Mouse (Mus musculus) lung, embryonic 15.5 days (tissue): Measurements from ENCODE around the gene Xxylt1. TPM values are rescaled to one million over a fixed set of nuclear protein-coding genes. Genes with fewer than 3 reads are reported as not detected.

Experiments
- ATAC-seq: fragments of 200-750 bp; cut with Nextera tagmentation; 2 replicates; pipeline ENCODE4 v1.8.0; 2017; ENCODE audit warnings: moderate number of reproducible peaks, borderline replicate concordance; ENCODE audit not compliant: low FRiP score, low TSS enrichment; ENCODE audit errors: extremely low read depth
- H3K27ac ChIP-seq: fragments of 300-500 bp; sonication (generic); 2 replicates; pipeline ENCODE4 v1.5.1; 2015; ENCODE audit warnings: moderate library complexity, mild to moderate bottlenecking, inconsistent platforms
- H3K27me3 ChIP-seq: fragments of 300-500 bp; sonication (generic); 2 replicates; pipeline ENCODE4 v1.6.1; 2015; ENCODE audit warnings: inconsistent platforms
- H3K36me3 ChIP-seq: fragments of 300-500 bp; sonication (generic); 2 replicates; pipeline ENCODE4 v1.6.1; 2015; ENCODE audit warnings: inconsistent platforms
- H3K4me1 ChIP-seq: fragments of 300-500 bp; sonication (generic); 2 replicates; pipeline ENCODE4 v1.6.1; 2015; ENCODE audit warnings: inconsistent platforms
- H3K4me2 ChIP-seq: fragments of 300-500 bp; sonication (generic); 2 replicates; pipeline ENCODE4 v1.6.1; 2015; ENCODE audit warnings: inconsistent platforms, mild to moderate bottlenecking, moderate library complexity
- H3K4me3 ChIP-seq: fragments of 300-500 bp; sonication (generic); 2 replicates; pipeline ENCODE4 v1.5.1; 2015; ENCODE audit warnings: mild to moderate bottlenecking, inconsistent platforms
- H3K9ac ChIP-seq: fragments of 300-500 bp; sonication (generic); 2 replicates; pipeline ENCODE4 v1.6.1; 2015; ENCODE audit warnings: inconsistent platforms
- H3K9me3 ChIP-seq: fragments of 300-500 bp; sonication (generic); 2 replicates; pipeline ENCODE4 v1.6.1; 2016; ENCODE audit warnings: inconsistent platforms
- WGBS: fragments of 180-500 bp; shearing (Covaris S2); methylation state at CpG from one replicate; pipeline ENCODE4 v1.1.7; 2015; 5-methylcytosine and 5-hydroxymethylcytosine counted together
- polyA plus RNA-seq: library from polyadenylated mRNA; unstranded; fragments of >200 nt; fragmentation: Nextera tagmentation; extraction: Ambion mirVana; gene quantifications from 2 replicates; pipeline ENCODE4 v1.2.1, GENCODE M21; 2015

The Xxylt1 gene
- polyA plus RNA-seq, 1 experiment from 2014 or later: 17.2 TPM

GRCm38 (mm10) chr16:30966684-30967083, 114.5 kb downstream of the Xxylt1 start:
- no peak overlapping the region for H3K27ac ChIP-seq
- no peak overlapping the region for H3K4me3 ChIP-seq
- peaks cover 44% of the 10 kb centered on the region for H3K4me1 ChIP-seq
- H3K9ac ChIP-seq: no peak overlapping the region
- H3K27me3 ChIP-seq: no peaks in the 10 kb centered on the region
- no peaks in the 10 kb centered on the region for H3K36me3 ChIP-seq
- WGBS: 30% methylated on average over 5 of the region's 5 CpGs
- ATAC-seq: no peak
- no peaks in the 10 kb centered on the region for H3K9me3 ChIP-seq
- H3K4me2 ChIP-seq: no peak overlapping the region

- Histone ChIP-seq H3K36me3 (no peaks in the 10 kb centered on the region), H3K9ac (no peak overlapping the region)
- ATAC-seq: no peak
Measured at GRCm38 (mm10) chr16:30964891-30965290, 116.3 kb downstream of the Xxylt1 start.

GRCm38 (mm10) chr16:30964411-30964810, 116.8 kb downstream of the Xxylt1 start:
- Histone ChIP-seq H3K9ac (no peak overlapping the region), H3K4me2 (no peak overlapping the region), H3K9me3 (no peaks in the 10 kb centered on the region), H3K27ac (0 out of 2 replicates have a peak overlapping the region, but pooled peaks have one; percentile 27), H3K36me3 (no peaks in the 10 kb centered on the region), H3K4me3 (no peak overlapping the region), H3K4me1 (peaks cover 28% of the 10 kb centered on the region), H3K27me3 (no peaks in the 10 kb centered on the region)
- WGBS: 48% methylated on average over 6 of the region's 6 CpGs
- ATAC-seq: no peak

More at GRCm38 (mm10) chr16:30964891-30965290, 116.3 kb downstream of the Xxylt1 start:
- WGBS: 46% methylated on average over 7 of the region's 7 CpGs
- no peaks in the 10 kb centered on the region for H3K9me3 ChIP-seq
- H3K4me3 ChIP-seq: no peak overlapping the region
- no peak overlapping the region for H3K4me2 ChIP-seq
- no peaks in the 10 kb centered on the region for H3K27me3 ChIP-seq
- H3K27ac ChIP-seq: 0 out of 2 replicates have a peak overlapping the region, but pooled peaks have one; percentile 27
- H3K4me1 ChIP-seq: peaks cover 33% of the 10 kb centered on the region

- Histone ChIP-seq H3K9me3 (no peaks in the 10 kb centered on the region), H3K27ac (no peak overlapping the region), H3K36me3 (no peaks in the 10 kb centered on the region), H3K4me1 (peaks cover 20% of the 10 kb centered on the region), H3K27me3 (no peaks in the 10 kb centered on the region), H3K4me3 (no peak overlapping the region), H3K9ac (no peak overlapping the region), H3K4me2 (no peak overlapping the region)
- 91% methylated on average over 8 of the region's 8 CpGs for WGBS
- ATAC-seq: no peak
Measured at GRCm38 (mm10) chr16:30962515-30962914, 118.7 kb downstream of the Xxylt1 start.

GRCm38 (mm10) chr16:30961176-30961575, 120.1 kb downstream of the Xxylt1 start:
- H3K4me1 ChIP-seq: peaks cover 14% of the 10 kb centered on the region
- WGBS: 86% methylated on average over 8 of the region's 8 CpGs
- no peak overlapping the region for H3K9ac ChIP-seq
- no peaks in the 10 kb centered on the region for H3K36me3 ChIP-seq
- no peak overlapping the region for H3K4me3 ChIP-seq
- no peaks in the 10 kb centered on the region for H3K27me3 ChIP-seq
- no peak overlapping the region for H3K27ac ChIP-seq
- ATAC-seq: no peak
- no peaks in the 10 kb centered on the region for H3K9me3 ChIP-seq
- H3K4me2 ChIP-seq: no peak overlapping the region

GRCm38 (mm10) chr16:30960266-30960665, 121.0 kb downstream of the Xxylt1 start:
- Histone ChIP-seq H3K4me2 (no peak overlapping the region), H3K4me3 (no peak overlapping the region), H3K27ac (no peak overlapping the region), H3K36me3 (no peaks in the 10 kb centered on the region), H3K9ac (no peak overlapping the region), H3K4me1 (peaks cover 12% of the 10 kb centered on the region), H3K9me3 (no peaks in the 10 kb centered on the region), H3K27me3 (no peaks in the 10 kb centered on the region)
- 92% methylated on average over 4 of the region's 4 CpGs for WGBS
- no peak for ATAC-seq

- Histone ChIP-seq H3K9me3 (no peaks in the 10 kb centered on the region), H3K4me2 (no peak overlapping the region), H3K4me1 (peaks cover 6% of the 10 kb centered on the region), H3K9ac (no peak overlapping the region), H3K4me3 (no peak overlapping the region), H3K36me3 (no peaks in the 10 kb centered on the region), H3K27ac (no peak overlapping the region), H3K27me3 (no peaks in the 10 kb centered on the region)
- ATAC-seq: no peak
- WGBS: 79% methylated on average over 12 of the region's 12 CpGs
Measured at GRCm38 (mm10) chr16:30959692-30960091, 121.5 kb downstream of the Xxylt1 start.

GRCm38 (mm10) chr16:30956141-30956540, 125.1 kb downstream of the Xxylt1 start:
- H3K27me3 ChIP-seq: no peaks in the 10 kb centered on the region
- no peak overlapping the region for H3K4me2 ChIP-seq
- H3K4me3 ChIP-seq: no peak overlapping the region
- WGBS: 80% methylated on average over 8 of the region's 8 CpGs
- H3K27ac ChIP-seq: no peak overlapping the region
- H3K4me1 ChIP-seq: no peaks in the 10 kb centered on the region
- no peak for ATAC-seq
- H3K9ac ChIP-seq: no peak overlapping the region
- no peaks in the 10 kb centered on the region for H3K9me3 ChIP-seq
- no peaks in the 10 kb centered on the region for H3K36me3 ChIP-seq

- Histone ChIP-seq H3K9me3 (no peaks in the 10 kb centered on the region), H3K36me3 (no peaks in the 10 kb centered on the region), H3K4me1 (0 out of 2 replicates have a peak, but pooled peaks cover 9% of the 10 kb centered on the region), H3K27me3 (no peaks in the 10 kb centered on the region), H3K27ac (no peak overlapping the region), H3K4me3 (no peak overlapping the region), H3K9ac (no peak overlapping the region), H3K4me2 (no peak overlapping the region)
- WGBS: 56% methylated on average over 1 of the region's 1 CpGs
- ATAC-seq: no peak
Measured at GRCm38 (mm10) chr16:30948636-30949035, 132.6 kb downstream of the Xxylt1 start.

- Histone ChIP-seq H3K9ac (no peak overlapping the region), H3K4me1 (0 out of 2 replicates have a peak, but pooled peaks cover 10% of the 10 kb centered on the region), H3K4me3 (no peak overlapping the region), H3K9me3 (no peaks in the 10 kb centered on the region), H3K27ac (no peak overlapping the region), H3K36me3 (no peaks in the 10 kb centered on the region), H3K4me2 (no peak overlapping the region), H3K27me3 (no peaks in the 10 kb centered on the region)
- ATAC-seq: no peak
- WGBS: 81% methylated on average over 4 of the region's 4 CpGs
Measured at GRCm38 (mm10) chr16:30948216-30948615, 133.0 kb downstream of the Xxylt1 start.

- Histone ChIP-seq H3K36me3 (no peaks in the 10 kb centered on the region), H3K27me3 (no peaks in the 10 kb centered on the region), H3K4me3 (no peak overlapping the region), H3K9me3 (no peaks in the 10 kb centered on the region), H3K4me2 (no peak overlapping the region), H3K9ac (no peak overlapping the region), H3K4me1 (peaks cover 17% of the 10 kb centered on the region; the same call in 1 of the 2 replicates), H3K27ac (peak overlapping the region; percentile 15; the same call in 1 of the 2 replicates)
- ATAC-seq: no peak
- WGBS: 58% methylated on average over 8 of the region's 8 CpGs
Measured at GRCm38 (mm10) chr16:30944886-30945285, 136.3 kb downstream of the Xxylt1 start.

- peaks cover 21% of the 10 kb centered on the region; the same call in 1 of the 2 replicates for H3K4me1 ChIP-seq
Measured at GRCm38 (mm10) chr16:30943919-30944318, 137.3 kb downstream of the Xxylt1 start.

GRCm38 (mm10) chr16:30940699-30941098, 140.5 kb downstream of the Xxylt1 start:
- 79% methylated on average over 2 of the region's 2 CpGs for WGBS
- Histone ChIP-seq H3K36me3 (no peaks in the 10 kb centered on the region), H3K4me2 (no peak overlapping the region), H3K9me3 (no peaks in the 10 kb centered on the region), H3K4me3 (no peak overlapping the region), H3K4me1 (peaks cover 21% of the 10 kb centered on the region; the same call in 1 of the 2 replicates), H3K27me3 (no peaks in the 10 kb centered on the region), H3K9ac (no peak overlapping the region), H3K27ac (no peak overlapping the region)
- no peak for ATAC-seq

More at GRCm38 (mm10) chr16:30943919-30944318, 137.3 kb downstream of the Xxylt1 start:
- 76% methylated on average over 4 of the region's 4 CpGs for WGBS
- Histone ChIP-seq H3K9me3 (no peaks in the 10 kb centered on the region), H3K27me3 (no peaks in the 10 kb centered on the region), H3K4me3 (no peak overlapping the region), H3K9ac (no peak overlapping the region), H3K27ac (no peak overlapping the region), H3K36me3 (no peaks in the 10 kb centered on the region), H3K4me2 (no peak overlapping the region)
- ATAC-seq: no peak
